Mouse (Mus musculus) liver, embryonic 14.5 days (tissue): ENCODE results near the gene Metap2. TPM values are rescaled to one million over a fixed set of nuclear protein-coding genes. Genes with fewer than 3 reads are reported as not detected.
A peak's percentile ranks its signal among the peaks of the same experiment; 100 is the strongest.

ENCODE experiments used
- ATAC-seq: fragments of 200-750 bp; cut with Nextera tagmentation; 2 replicates; pipeline ENCODE4 v1.8.0; 2017; ENCODE audit warnings: moderate number of reproducible peaks, mild to moderate bottlenecking, moderate library complexity; ENCODE audit not compliant: insufficient read depth
- DNase-seq, 3 experiments: peaks; one replicate each; pipeline ENCODE4 v3.0.0-alpha.2; 2012 to 2013; ENCODE audit warnings: low read depth in 3 of 3, low spot score in 3 of 3
- H3K27ac ChIP-seq: fragments of 300-500 bp; sonication (generic); 2 replicates; pipeline ENCODE4 v1.5.1; 2014; ENCODE audit warnings: moderate library complexity, mild to moderate bottlenecking, control low read depth, inconsistent platforms
- H3K27me3 ChIP-seq: fragments of 300-500 bp; sonication (generic); 2 replicates; pipeline ENCODE4 v1.6.1; 2014; ENCODE audit warnings: mild to moderate bottlenecking, low read length, moderate library complexity; ENCODE audit not compliant: control insufficient read depth, insufficient read depth
- H3K36me3 ChIP-seq: fragments of 300-500 bp; sonication (generic); replicated peaks from 2 replicates; pipeline ENCODE4 v1.6.1; 2014; ENCODE audit warnings: low read depth; ENCODE audit not compliant: control insufficient read depth, insufficient read depth
- H3K4me1 ChIP-seq, 2 experiments: fragments of 200-500 bp in 1 of 2; fragments of 300-500 bp in 1 of 2; sonication (generic) in 1 of 2; replicated peaks; 2 replicates each; pipeline ENCODE4 v1.6.1; 2012 to 2014; ENCODE audit warnings: antibody characterized with exemption in 1 of 2, inconsistent platforms in 1 of 2, low read length in 1 of 2; ENCODE audit not compliant: control insufficient read depth in 2 of 2, insufficient read depth in 2 of 2
- H3K4me2 ChIP-seq: fragments of 300-500 bp; sonication (generic); 2 replicates; pipeline ENCODE4 v1.6.1; 2014; ENCODE audit warnings: low read depth, mild to moderate bottlenecking, control low read depth, moderate library complexity
- H3K4me3 ChIP-seq, 2 experiments: fragments of 200-500 bp in 1 of 2; fragments of 300-500 bp in 1 of 2; sonication (generic) in 1 of 2; 2 replicates each; pipeline ENCODE4 v1.5.1; 2012 to 2014; ENCODE audit warnings: low read depth in 2 of 2, low read length in 2 of 2, mild to moderate bottlenecking in 2 of 2, control low read depth in 1 of 2, inconsistent platforms in 1 of 2, moderate library complexity in 1 of 2; ENCODE audit not compliant: insufficient read depth in 1 of 2
- H3K9ac ChIP-seq: fragments of 300-500 bp; sonication (generic); replicated peaks from 2 replicates; pipeline ENCODE4 v1.6.1; 2014; ENCODE audit warnings: mild to moderate bottlenecking, control low read depth, moderate library complexity
- H3K9me3 ChIP-seq: fragments of 300-500 bp; sonication (generic); 2 replicates; pipeline ENCODE4 v1.6.1; 2016; ENCODE audit warnings: low read length, mixed read lengths; ENCODE audit not compliant: control insufficient read depth
- CTCF ChIP-seq: IDR thresholded peaks from 2 replicates; pipeline ENCODE4 v1.5.1; 2016; ENCODE audit warnings: antibody characterized with exemption, low read depth, control low read depth
- EP300 ChIP-seq: IDR thresholded peaks from 2 replicates; pipeline ENCODE4 v1.6.1; 2016; ENCODE audit warnings: antibody characterized with exemption, low read depth
- WGBS: fragments of 180-500 bp; shearing (Covaris S2); extraction: QIAGEN DNeasy Blood & Tissue Kit; methylation state at CpG from one replicate; pipeline ENCODE4 v1.1.7; 2014; ENCODE audit not compliant: insufficient replicate concordance; 5-methylcytosine and 5-hydroxymethylcytosine counted together
- polyA plus RNA-seq, 2 experiments: library from polyadenylated mRNA; depleted of rRNA in 1 of 2; stranded (reverse) in 1 of 2; unstranded in 1 of 2; fragments of >200 nt; fragmentation: Nextera tagmentation in 1 of 2; extraction: Ambion mirVana in 1 of 2; gene quantifications; 2 replicates each; pipeline versions ENCODE4 v1.2.1 to v1.2.3; 2012 to 2014

The Metap2 gene
- polyA plus RNA-seq, 2 experiments: 176 to 181 TPM

DNA sequence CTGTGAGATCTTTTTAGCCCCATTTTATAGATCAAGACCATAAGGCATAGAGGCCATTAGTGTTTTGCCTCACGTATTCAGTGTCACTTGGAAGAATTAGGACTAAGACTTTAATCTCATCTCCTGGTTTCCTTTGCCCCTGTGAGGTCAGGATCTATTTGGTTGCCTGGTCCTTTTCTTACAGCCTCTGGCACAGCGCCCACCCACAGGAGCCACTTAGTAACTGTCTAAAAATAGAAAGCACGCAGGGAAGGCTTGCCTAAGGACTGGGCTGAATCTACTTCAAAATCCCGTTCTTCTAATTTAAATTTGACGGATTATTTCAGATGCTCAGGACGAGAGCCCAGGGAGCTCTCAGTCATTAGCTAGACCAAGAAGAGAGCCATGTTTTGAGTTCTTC is 21.8 kb upstream of the Metap2 start:
- Histone ChIP-seq H3K4me1 (peaks cover 14 to 30% of the 10 kb centered on the region in 2 experiments), H3K27me3 (no peaks in the 10 kb centered on the region), H3K4me3 (no peak overlapping the region), H3K27ac (no peak overlapping the region), H3K36me3 (no peaks in the 10 kb centered on the region), H3K9me3 (no peaks in the 10 kb centered on the region), H3K4me2 (no peak overlapping the region), H3K9ac (no peak overlapping the region)
- ATAC-seq (no peak), DNase-seq (no peak)
- TF ChIP-seq CTCF (no peak), EP300 (no peak)
- 44% methylated on average over 6 of the region's 6 CpGs for WGBS

- ATAC-seq (peak; percentile 66; the same call in 1 of the 2 replicates), DNase-seq (no peak)
- H3K27me3 ChIP-seq: no peaks in the 10 kb centered on the region
- 29% methylated on average over 2 of the region's 2 CpGs for WGBS
- H3K9ac ChIP-seq: no peak overlapping the region
- no peak for TF ChIP-seq EP300
- TF ChIP-seq CTCF: no peak
- no peak overlapping the region for H3K4me3 ChIP-seq
- no peak overlapping the region for H3K4me2 ChIP-seq
- peaks cover 16 to 34% of the 10 kb centered on the region in 2 experiments for H3K4me1 ChIP-seq
- no peak overlapping the region for H3K27ac ChIP-seq
- no peaks in the 10 kb centered on the region for H3K9me3 ChIP-seq
- H3K36me3 ChIP-seq: no peaks in the 10 kb centered on the region
Measured at GRCm38 (mm10) chr10:93918087-93918486, 21.2 kb upstream of the Metap2 start.

DNA sequence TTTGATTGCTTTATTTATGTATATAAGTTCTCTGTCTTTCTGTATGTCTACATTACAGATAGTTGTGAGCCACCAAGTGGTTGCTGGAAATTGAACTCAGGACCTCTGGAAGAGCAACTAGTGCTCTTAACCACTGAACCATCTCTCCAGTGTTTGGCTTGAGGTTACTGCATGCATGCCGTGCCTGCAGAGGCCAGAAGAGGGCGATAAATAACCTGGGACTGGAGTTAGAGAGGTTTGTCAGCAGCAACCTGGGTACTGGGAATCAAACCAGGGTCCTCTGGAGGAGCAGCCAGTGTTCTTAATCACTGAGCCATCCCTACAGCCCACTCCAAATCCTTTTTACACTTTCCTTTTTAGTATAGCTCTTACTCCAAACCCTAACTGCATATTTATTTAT is 19.9 kb upstream of the Metap2 start:
- H3K4me3 ChIP-seq: no peak overlapping the region
- peaks cover 29 to 48% of the 10 kb centered on the region in 2 experiments for H3K4me1 ChIP-seq
- no peaks in the 10 kb centered on the region for H3K27me3 ChIP-seq
- H3K36me3 ChIP-seq: no peaks in the 10 kb centered on the region
- no peak for DNase-seq
- no peaks in the 10 kb centered on the region for H3K9me3 ChIP-seq
- ATAC-seq: no peak
- no peak overlapping the region for H3K27ac ChIP-seq
- TF ChIP-seq CTCF (peak; percentile 54), EP300 (no peak)
- H3K4me2 ChIP-seq: no peak overlapping the region
- 65% methylated on average over 2 of the region's 2 CpGs for WGBS
- no peak overlapping the region for H3K9ac ChIP-seq

DNA sequence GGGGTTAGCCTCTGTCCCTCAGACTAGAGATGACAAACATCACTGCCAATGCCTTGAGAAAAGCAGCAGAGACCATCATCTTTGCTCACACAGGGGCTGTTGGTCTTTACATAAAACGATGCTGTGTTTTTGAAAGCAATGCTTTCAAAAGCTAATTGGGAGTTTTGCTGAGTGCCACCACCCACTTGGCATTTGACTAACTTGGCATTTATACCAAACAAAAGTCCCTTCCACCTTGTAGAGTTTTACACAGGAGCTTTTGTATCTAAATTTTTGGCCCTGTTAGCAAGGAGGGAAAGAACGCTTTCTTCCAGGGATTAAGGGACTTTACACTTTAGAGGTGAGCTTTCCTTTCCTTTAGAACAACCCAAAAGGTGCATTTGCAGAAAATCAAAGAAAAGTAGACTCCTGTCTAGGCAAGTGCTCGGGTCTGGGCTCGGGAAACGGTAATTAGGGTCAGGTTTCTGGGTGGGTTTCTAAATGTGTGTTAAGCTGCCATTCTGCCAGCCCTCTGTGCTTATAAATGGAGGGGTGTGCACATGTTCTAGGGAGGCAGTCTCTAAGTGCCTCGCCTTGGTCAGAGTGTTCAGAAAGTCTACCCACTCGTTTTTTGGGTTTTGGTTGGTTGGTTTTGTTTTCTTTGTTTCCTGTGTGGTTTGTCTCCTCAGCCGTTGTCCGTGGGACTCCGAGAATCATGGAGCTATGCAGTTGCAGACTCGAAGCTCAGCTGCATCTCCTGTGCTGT is 18.8 kb upstream of the Metap2 start:
- no peak overlapping the region for H3K4me3 ChIP-seq
- H3K9ac ChIP-seq: no peak overlapping the region
- H3K27ac ChIP-seq: no peak overlapping the region
- DNase-seq (no peak), ATAC-seq (no peak)
- no peaks in the 10 kb centered on the region for H3K36me3 ChIP-seq
- H3K9me3 ChIP-seq: no peaks in the 10 kb centered on the region
- 32% methylated on average over 11 of the region's 11 CpGs for WGBS
- TF ChIP-seq EP300 (no peak), CTCF (no peak)
- H3K27me3 ChIP-seq: no peaks in the 10 kb centered on the region
- H3K4me2 ChIP-seq: no peak overlapping the region
- peaks cover 33 to 47% of the 10 kb centered on the region in 2 experiments for H3K4me1 ChIP-seq

- no peak overlapping the region for H3K4me3 ChIP-seq
- H3K36me3 ChIP-seq: no peaks in the 10 kb centered on the region
- peaks cover 31 to 55% of the 10 kb centered on the region in 2 experiments for H3K4me1 ChIP-seq
- DNase-seq: no peak
- H3K4me2 ChIP-seq: no peak overlapping the region
- no peak for ATAC-seq
- H3K9ac ChIP-seq: no peak overlapping the region
- H3K27me3 ChIP-seq: no peaks in the 10 kb centered on the region
- no peak for TF ChIP-seq EP300
- no peak for TF ChIP-seq CTCF
- WGBS: 72% methylated on average over 5 of the region's 5 CpGs
- H3K9me3 ChIP-seq: no peaks in the 10 kb centered on the region
- H3K27ac ChIP-seq: no peak overlapping the region
Measured at GRCm38 (mm10) chr10:93913525-93913924, 16.6 kb upstream of the Metap2 start.
